Mouse (Mus musculus) left cerebral cortex, adult 8-10 months (tissue): Measurements from ENCODE around the gene Usp26. TPM values are rescaled to one million over a fixed set of nuclear protein-coding genes. Genes with fewer than 3 reads are reported as not detected.

ENCODE experiments used
- DNase-seq, 2 experiments: peaks; one replicate each; pipeline ENCODE4 v3.0.0; 2022; ENCODE audit warnings: low spot score in 2 of 2
- total RNA-seq, 4 experiments: library from RNA; stranded (reverse); gene quantifications; 2 replicates each; pipeline ENCODE4 v1.2.4; 2022

Gene Usp26
- total RNA-seq, result not detected

DNA sequence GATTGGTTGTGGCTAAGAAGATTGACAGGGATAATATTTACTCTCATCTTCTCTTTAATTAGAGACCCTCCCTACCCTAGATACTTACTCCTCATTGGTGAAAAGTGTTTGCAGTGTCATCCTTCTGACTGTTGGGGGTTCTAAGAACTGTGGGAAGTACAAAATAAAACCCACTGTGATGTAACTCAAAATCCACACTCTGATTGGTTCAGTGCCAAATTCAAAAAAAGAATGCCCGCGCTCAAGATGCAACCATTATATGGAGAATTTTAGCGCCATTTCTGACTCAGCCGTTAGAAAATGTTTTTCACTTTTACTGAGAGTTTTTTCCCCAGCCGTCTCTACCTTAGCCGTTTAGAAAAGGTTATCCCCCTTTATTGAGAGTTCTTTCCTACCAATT lies at the start of gene Usp26:
Usp26 (minus strand) TSS at position 101 of the 400 bp plus-strand sequence.
- no peak for DNase-seq

DNA sequence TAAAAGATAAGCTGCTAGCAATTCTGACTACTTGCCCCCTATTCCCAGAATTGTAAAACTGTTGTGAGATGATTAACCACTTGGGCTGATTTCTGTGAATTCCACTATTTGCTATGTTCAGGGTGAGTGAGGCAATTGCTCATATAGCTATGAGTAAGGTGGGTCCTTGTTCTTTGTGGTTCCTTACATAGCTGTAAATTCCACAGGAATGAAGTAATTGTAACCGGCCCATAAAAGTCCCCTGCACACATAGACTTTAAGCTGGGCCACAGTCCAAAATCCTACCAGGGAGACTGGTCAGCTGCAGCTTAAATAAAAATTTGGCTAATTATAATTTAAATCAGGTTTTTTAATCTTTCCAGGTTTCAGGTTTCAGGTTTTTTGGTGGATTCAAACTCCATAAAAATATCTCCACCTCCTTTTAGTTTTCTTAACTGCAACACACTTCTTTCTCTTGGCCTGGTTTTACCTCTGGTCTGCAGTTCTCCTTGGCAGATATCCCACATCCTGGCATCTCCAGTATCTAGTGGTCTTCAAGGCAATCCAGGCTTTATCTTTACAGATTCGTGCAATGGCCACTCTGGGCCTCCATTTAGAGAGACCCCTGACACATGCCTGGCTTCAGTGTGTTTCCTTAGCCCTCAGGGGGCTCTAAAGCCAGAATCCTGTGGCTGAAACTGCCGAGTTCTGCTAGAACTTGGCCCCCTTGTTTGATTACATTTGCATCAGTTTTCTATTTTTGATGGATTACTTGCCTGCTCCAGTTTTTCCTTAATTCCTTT lies 13.6 kb upstream of the Usp26 start:
- DNase-seq, result no peak

- DNase-seq, result no peak
These were observed 33.6 kb downstream of the Usp26 start for GRCm38 (mm10) chrX:51767457-51767856.

DNA sequence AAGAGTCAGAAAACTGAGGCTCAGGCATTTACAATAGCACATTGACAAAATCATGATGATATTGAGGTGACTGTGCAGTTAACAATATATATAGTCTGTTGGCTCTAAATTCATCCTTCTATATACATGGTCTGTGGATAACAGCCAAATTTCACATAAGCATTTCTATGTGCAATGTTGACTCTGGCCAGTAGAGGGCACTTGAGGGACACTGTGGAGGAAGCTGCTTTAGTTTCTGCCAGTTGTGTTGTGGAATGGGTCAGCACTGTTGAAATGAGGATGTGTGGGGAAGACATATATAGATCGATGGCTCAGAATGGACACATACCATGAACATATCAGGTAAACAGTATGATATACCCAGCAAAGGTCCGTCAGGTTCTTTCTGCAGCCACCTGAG lies 64.6 kb downstream of the Usp26 start:
- peak; percentile 2 to 6 for DNase-seq

DNA sequence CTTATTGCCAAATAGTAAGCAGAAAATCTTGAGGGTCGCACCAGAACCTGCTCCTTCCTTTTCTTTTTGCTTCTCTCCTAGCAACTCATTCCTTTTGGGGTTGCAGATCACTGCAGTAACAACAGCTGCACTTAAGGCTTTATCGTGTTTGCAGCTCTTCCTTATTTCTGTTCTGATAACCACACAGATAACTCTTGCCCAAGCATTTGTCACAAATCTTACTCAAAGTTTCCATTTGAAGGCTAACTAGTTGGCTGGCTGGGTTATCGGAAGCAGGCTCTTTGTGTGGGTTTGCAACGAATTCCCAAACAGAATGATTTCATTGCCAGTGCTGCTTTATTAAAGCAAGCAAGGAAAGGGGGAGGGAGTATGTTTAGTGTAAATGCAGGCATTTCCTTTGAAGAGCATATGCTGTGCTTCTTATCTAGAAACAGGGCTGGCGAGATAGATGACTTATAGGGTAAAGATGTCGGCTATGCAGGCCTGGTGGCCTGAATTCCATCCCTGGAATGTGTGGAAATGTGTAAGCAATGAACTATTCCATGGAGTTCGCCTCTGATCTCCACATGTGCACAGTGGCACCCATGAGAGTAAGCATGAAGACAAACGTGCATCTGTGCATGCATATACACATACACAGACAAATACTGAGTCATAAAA lies 86.8 kb downstream of the Usp26 start:
- DNase-seq, result no peak

DNA sequence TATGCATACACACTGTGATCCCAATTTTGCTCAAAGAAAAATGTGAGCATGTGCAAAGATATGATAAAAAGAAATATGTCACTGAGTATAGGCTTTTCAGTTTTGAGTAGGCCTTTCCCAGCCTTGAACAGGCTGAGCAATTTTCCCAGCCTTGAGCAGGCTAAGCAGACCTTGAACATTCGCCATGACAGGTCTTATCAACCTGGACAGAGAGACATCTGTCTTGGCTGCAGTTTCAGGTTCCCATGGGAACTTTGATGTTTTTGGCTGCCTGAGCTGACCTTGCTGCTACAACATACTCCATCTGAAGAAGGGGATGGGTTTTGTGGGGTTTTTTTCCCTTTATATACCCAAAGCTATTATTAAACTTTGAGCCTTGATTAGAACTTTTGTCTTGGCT lies 88.0 kb downstream of the Usp26 start:
- DNase-seq, result no peak

Other genes with a start within 250 kb of the Usp26 start
- gene Hs6st2, start 119.4 kb downstream of the Usp26 start, total RNA-seq, result 10 to 100 TPM; 44.0 to 51.9 (median 50.5) TPM
- not detected for gene 1700080O16Rik, start 171.5 kb upstream of the Usp26 start, total RNA-seq